Mouse (Mus musculus): ENCODE measurements at regions not wholly inside any gene's neighbourhood (a gene's known extent, or its start where the extent isn't known, plus 50 kb on each side); places are given as distances from the start of the nearest gene placed in this dataset.
A peak's percentile ranks its signal among the peaks of the same experiment; 100 is the strongest.

GRCm38 (mm10) chr14:98747159-98747775 is 246.9 kb downstream of the Rpl36a-ps1 start:
- no peak for DNase-seq (ENCODE audit: low spot score in 2 of 2)

- no peak for DNase-seq (ENCODE audit: low spot score in 2 of 2)
Observed at GRCm38 (mm10) chr14:98730375-98730774, 263.7 kb downstream of the Rpl36a-ps1 start.

GRCm38 (mm10) chr14:98728863-98729262 is 265.3 kb downstream of the Rpl36a-ps1 start:
- no peak for DNase-seq (ENCODE audit: low spot score in 2 of 2)

- no peak for DNase-seq (ENCODE audit: low spot score in 2 of 2)
Observed at GRCm38 (mm10) chr14:98722481-98722880, 271.6 kb downstream of the Rpl36a-ps1 start.

GRCm38 (mm10) chr14:98721033-98721432 is 273.1 kb downstream of the Rpl36a-ps1 start:
- no peak for DNase-seq (ENCODE audit: low spot score in 2 of 2)

- DNase-seq (ENCODE audit: low spot score in 2 of 2) = no peak
Observed at GRCm38 (mm10) chr14:98708045-98708444, 286.1 kb downstream of the Rpl36a-ps1 start.

GRCm38 (mm10) chr14:98707574-98707973 is 286.5 kb downstream of the Rpl36a-ps1 start:
- DNase-seq (ENCODE audit: low spot score in 2 of 2) = no peak

GRCm38 (mm10) chr14:98703289-98703688 is 290.8 kb downstream of the Rpl36a-ps1 start:
- DNase-seq (ENCODE audit: low spot score in 2 of 2) = no peak

- DNase-seq (ENCODE audit: low spot score in 2 of 2) = no peak
Observed at GRCm38 (mm10) chr14:98656533-98656932, 337.6 kb downstream of the Rpl36a-ps1 start.

- no peak for DNase-seq (ENCODE audit: low spot score in 2 of 2)
Observed at GRCm38 (mm10) chr14:98654191-98654809, 339.8 kb downstream of the Rpl36a-ps1 start.

- no peak for DNase-seq (ENCODE audit: low spot score in 2 of 2)
Observed at GRCm38 (mm10) chr14:98651221-98651620, 342.9 kb downstream of the Rpl36a-ps1 start.

- DNase-seq (ENCODE audit: low spot score in 2 of 2) = no peak
Observed at GRCm38 (mm10) chr14:98650520-98650919, 343.6 kb downstream of the Rpl36a-ps1 start.

- no peak for DNase-seq (ENCODE audit: low spot score in 2 of 2)
Observed at GRCm38 (mm10) chr14:98647614-98648013, 346.5 kb downstream of the Rpl36a-ps1 start.

GRCm38 (mm10) chr14:98643756-98644155 is 350.4 kb downstream of the Rpl36a-ps1 start:
- DNase-seq (ENCODE audit: low spot score in 2 of 2) = no peak

- no peak for DNase-seq (ENCODE audit: low spot score in 2 of 2)
Observed at GRCm38 (mm10) chr14:98642661-98643331, 351.3 kb downstream of the Rpl36a-ps1 start.

GRCm38 (mm10) chr14:98629026-98629425 is 365.1 kb downstream of the Rpl36a-ps1 start:
- no peak for DNase-seq (ENCODE audit: low spot score in 2 of 2)

GRCm38 (mm10) chr14:98626476-98626875 is 367.6 kb downstream of the Rpl36a-ps1 start:
- DNase-seq (ENCODE audit: low spot score in 2 of 2) = no peak

- DNase-seq (ENCODE audit: low spot score in 2 of 2) = no peak
Observed at GRCm38 (mm10) chr14:98625867-98626266, 368.3 kb downstream of the Rpl36a-ps1 start.

GRCm38 (mm10) chr14:98605772-98606171 is 388.3 kb downstream of the Rpl36a-ps1 start:
- DNase-seq (ENCODE audit: low spot score in 2 of 2) = no peak

- DNase-seq (ENCODE audit: low spot score in 2 of 2) = no peak
Observed at GRCm38 (mm10) chr14:98596252-98596651, 397.9 kb downstream of the Rpl36a-ps1 start.

- peak in 1 of 2 experiments; percentile 3 for DNase-seq (ENCODE audit: low spot score in 2 of 2)
Observed at GRCm38 (mm10) chr14:98589846-98590245, 404.3 kb downstream of the Rpl36a-ps1 start.

GRCm38 (mm10) chr14:98571644-98572043 is 402.1 kb upstream of the Dach1 start:
- no peak for DNase-seq (ENCODE audit: low spot score in 2 of 2)

- no peak for DNase-seq (ENCODE audit: low spot score in 2 of 2)
Observed at GRCm38 (mm10) chr14:98562002-98562401, 392.4 kb upstream of the Dach1 start.
